In the genomic region with DNA sequence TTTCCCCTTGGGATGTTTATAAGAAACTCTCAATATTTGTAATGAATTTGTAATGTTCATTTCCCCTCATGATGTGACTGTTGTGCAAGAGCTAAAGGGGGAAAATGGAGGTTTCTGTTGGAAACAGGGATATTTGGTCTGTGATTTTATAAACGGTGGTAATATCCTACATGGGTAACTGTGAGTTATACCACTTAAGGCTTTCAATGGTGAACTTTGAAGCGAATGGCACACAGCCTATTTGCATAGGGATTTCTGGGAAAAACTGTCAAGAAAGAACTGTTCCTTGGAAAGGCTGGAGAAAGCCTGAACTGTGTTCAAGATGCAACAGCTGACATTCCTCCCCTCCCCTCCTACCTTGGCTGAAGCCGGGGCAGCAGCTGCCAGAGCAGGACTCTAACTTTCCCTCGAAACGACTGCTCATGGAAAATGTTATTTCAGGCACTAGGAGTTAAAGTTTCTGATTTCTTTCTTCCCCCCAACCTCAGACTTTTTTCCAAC, we compare ENCODE assay signal across 8 mouse cellular contexts. TPM values are rescaled to one million over a fixed set of nuclear protein-coding genes. Genes with fewer than 3 reads are reported as not detected.
DNase-seq lines count a peak whose midpoint lies in the region; ATAC-seq lines count a peak whose summit lies in the region.
"Had no signal": no experiment of that assay in that cellular context is flagged by ENCODE, and none has a peak within 500 bp of the region (broad histone marks: within the 10 kb centered on the region; RNA-seq: fewer than 3 reads in every experiment).

No protein-coding gene starts in this region.

- H3K9me3 ChIP-seq in heart, embryonic 11.5 days (replicated peaks; ENCODE audit: control insufficient read depth, low read length) = peaks cover 2% of the 10 kb centered on the region; the same call in 1 of the 2 replicates
- no peaks in the 10 kb centered on the region for H3K9me3 ChIP-seq in stomach, embryonic 16.5 days (replicated peaks; ENCODE audit: control insufficient read depth, low read length)

- peak; percentile 73 for DNase-seq in urinary bladder, postnatal 14 days (ENCODE audit: low spot score)
- DNase-seq in urinary bladder, postnatal 25 days (ENCODE audit: low spot score) = no peak
- peak; percentile 67 for DNase-seq in kidney, postnatal 10 days
- DNase-seq in cerebellum, adult 9-11 months = no peak

- ATAC-seq in heart, embryonic 11.5 days (replicated peaks; ENCODE audit: insufficient number of reproducible peaks, low FRiP score, low TSS enrichment) = no peak
- ATAC-seq in stomach, embryonic 16.5 days (ENCODE audit: insufficient read depth, low FRiP score) = peak; percentile 51; the same call in 1 of the 2 replicates
- no peak for ATAC-seq in megakaryocyte progenitor cell, adult 5-6 weeks (replicated peaks; ENCODE audit: poor library complexity)

- no peaks in the 10 kb centered on the region for H3K36me3 ChIP-seq in heart, embryonic 11.5 days (ENCODE audit: control insufficient read depth, insufficient read depth, low read length)
- no peaks in the 10 kb centered on the region for H3K36me3 ChIP-seq in stomach, embryonic 16.5 days (ENCODE audit: control insufficient read depth, insufficient read depth, low read length)

- H3K4me2 ChIP-seq in heart, embryonic 11.5 days = 0 out of 2 replicates have a peak overlapping the region, but pooled peaks have one; percentile 73
- H3K4me2 ChIP-seq in stomach, embryonic 16.5 days (ENCODE audit: low read depth, low read length) = peak overlapping the region; percentile 86

- H3K4me3 ChIP-seq in heart, embryonic 11.5 days (ENCODE audit: low read depth, low read length) = no peak overlapping the region
- H3K4me3 ChIP-seq in stomach, embryonic 16.5 days (replicated peaks; ENCODE audit: low read length) = peak overlapping the region; percentile 72

- no peak overlapping the region for H3K27ac ChIP-seq in heart, embryonic 11.5 days (ENCODE audit: low read depth, low read length)
- peak overlapping the region; percentile 89 for H3K27ac ChIP-seq in stomach, embryonic 16.5 days (ENCODE audit: low read length)
- H3K27ac ChIP-seq: macrophage had no signal

- 0 out of 2 replicates have a peak, but pooled peaks cover 3% of the 10 kb centered on the region for H3K4me1 ChIP-seq in heart, embryonic 11.5 days (ENCODE audit: control insufficient read depth, insufficient read depth, low read length)
- peaks cover 5% of the 10 kb centered on the region for H3K4me1 ChIP-seq in stomach, embryonic 16.5 days (ENCODE audit: control insufficient read depth, insufficient read depth, low read length)

- peaks cover 10% of the 10 kb centered on the region for H3K27me3 ChIP-seq in heart, embryonic 11.5 days (ENCODE audit: control insufficient read depth, insufficient read depth, low read length)
- H3K27me3 ChIP-seq in stomach, embryonic 16.5 days (ENCODE audit: control insufficient read depth, insufficient read depth, low read length) = no peaks in the 10 kb centered on the region

- no peak overlapping the region for H3K9ac ChIP-seq in heart, embryonic 11.5 days (ENCODE audit: low read depth, low read length)
- peak overlapping the region; percentile 46; the same call in 1 of the 2 replicates for H3K9ac ChIP-seq in stomach, embryonic 16.5 days (ENCODE audit: low read length)

- 43% methylated on average over 5 of the region's 5 CpGs for WGBS in heart, embryonic 11.5 days (ENCODE audit: insufficient replicate concordance)
- 37% methylated on average over 5 of the region's 5 CpGs for WGBS in stomach, embryonic 16.5 days

RNA-seq across cellular contexts. Expression of gene Igfbp7, which starts 1.4 kb away (rescaled TPM):
- polyA plus RNA-seq in heart, embryonic 11.5 days (2014; fragmentation: Nextera tagmentation; extraction: Ambion mirVana) = 35.3 and 38.1 TPM in 2 replicates
- 178 and 180 TPM in 2 replicates for polyA plus RNA-seq in stomach, embryonic 16.5 days (2015; fragmentation: Nextera tagmentation; extraction: Ambion mirVana)
- 0.96 and 1.5 TPM in 2 replicates for total RNA-seq in megakaryocyte progenitor cell, adult 5-6 weeks (2015)
- 0.44 and 0.79 TPM in 2 replicates for total RNA-seq in megakaryocyte progenitor cell, adult 5-6 weeks (2017)

Comparison
In these comparisons a context has a peak if more than half of its experiments do, and no peak if none do; other contexts are left out.
1. DNase-seq: peak in urinary bladder, postnatal 14 days (single experiment) and kidney, postnatal 10 days (single experiment); none in urinary bladder, postnatal 25 days (single experiment) and cerebellum, adult 9-11 months (single experiment).